Mouse (Mus musculus): ENCODE results near the gene H2-Q6. TPM values are rescaled to one million over a fixed set of nuclear protein-coding genes. Genes with fewer than 3 reads are reported as not detected.

H2-Q6 gene
- polyA plus RNA-seq, 1 experiment from 2014 or later: 16.4 TPM

DNA sequence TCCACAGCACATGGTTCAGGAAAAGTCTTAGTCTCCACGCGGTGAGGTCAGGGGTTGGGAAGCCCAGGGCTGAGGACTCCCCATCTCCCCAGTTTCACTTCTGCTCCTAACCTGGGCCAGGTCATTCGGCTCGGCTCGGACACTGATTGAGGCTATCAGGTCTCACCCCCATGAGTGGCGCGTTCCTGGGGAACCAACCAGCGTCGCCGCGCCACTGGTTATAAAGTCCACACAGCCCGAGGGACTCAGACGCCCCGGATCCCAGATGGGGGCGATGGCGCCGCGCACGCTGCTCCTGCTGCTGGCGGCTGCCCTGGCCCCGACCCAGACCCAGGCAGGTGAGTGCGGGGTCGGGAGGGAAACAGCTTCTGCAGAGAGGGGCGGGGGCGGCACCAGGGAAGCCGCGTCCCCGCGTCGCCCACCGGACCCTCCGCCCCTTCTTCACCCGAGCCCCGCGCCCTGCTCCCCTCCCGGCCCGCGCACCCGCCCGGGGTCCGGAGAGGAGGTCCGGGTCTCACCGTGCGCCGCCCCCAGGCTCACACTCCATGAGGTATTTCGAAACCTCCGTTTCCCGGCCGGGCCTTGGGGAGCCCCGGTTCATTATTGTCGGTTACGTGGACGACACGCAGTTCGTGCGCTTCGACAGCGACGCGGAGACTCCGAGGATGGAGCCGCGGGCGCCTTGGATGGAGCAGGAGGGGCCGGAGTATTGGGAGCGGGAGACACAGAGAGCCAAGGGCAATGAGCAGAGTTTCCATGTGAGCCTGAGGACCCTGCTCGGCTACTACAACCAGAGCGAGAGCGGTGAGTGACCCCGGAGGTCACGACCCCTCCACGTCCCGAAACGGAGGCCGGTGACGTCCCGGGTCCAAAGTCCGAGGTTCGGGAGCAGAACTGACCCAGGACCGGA lies 45.4 kb downstream of the H2-Q6 start, which contains the start of gene H2-Q10:
TSS of gene H2-Q10 (plus strand) at position 248 of the 910 bp plus-strand sequence.
- Histone ChIP-seq H3K4me3 (ENCODE audit: low read depth, low read length) (peak within 1 kb of the TSS; percentile 47), H3K27me3 (replicated peaks; ENCODE audit: control insufficient read depth, insufficient read depth, low read length) (peaks cover 29% of the 10 kb centered on the region), H3K9ac (ENCODE audit: low read depth, low read length) (peak within 1 kb of the TSS; percentile 53), H3K4me1 (replicated peaks; ENCODE audit: control insufficient read depth, insufficient read depth, low read length) (no peaks in the 10 kb centered on the region; the same call in 1 of the 2 replicates), H3K27ac (ENCODE audit: low read depth, low read length) (peak within 1 kb of the TSS; percentile 70; the same call in 1 of the 2 replicates), H3K36me3 (ENCODE audit: control insufficient read depth, insufficient read depth, low read length) (no peaks in the 10 kb centered on the region), H3K4me2 (peak within 1 kb of the TSS; percentile 59), H3K9me3 (ENCODE audit: control insufficient read depth, low read length) (no peaks in the 10 kb centered on the region)
- ATAC-seq (replicated peaks; ENCODE audit: low FRiP score) (peak; percentile 47; the same call in 1 of the 2 replicates), DNase-seq (ENCODE audit: low spot score) (peak; percentile 47)
- 3% methylated on average over 71 of the region's 80 CpGs for WGBS

Other genes with a start within 250 kb of the H2-Q6 start
- gene Aif1, start 248.8 kb upstream of the H2-Q6 start, polyA plus RNA-seq (2014; fragmentation: Nextera tagmentation; extraction: Ambion mirVana): 13.9 and 20.0 TPM in 2 replicates
- gene Lst1, start 236.4 kb upstream of the H2-Q6 start, polyA plus RNA-seq (2014; fragmentation: Nextera tagmentation; extraction: Ambion mirVana): 24.1 and 28.1 TPM in 2 replicates
- 0.70 and 0.78 TPM in 2 replicates for gene Ltb, start 230.4 kb upstream of the H2-Q6 start, polyA plus RNA-seq (2014; fragmentation: Nextera tagmentation; extraction: Ambion mirVana)
- 0.47 and 0.53 TPM in 2 replicates for gene Tnf, start 222.8 kb upstream of the H2-Q6 start, polyA plus RNA-seq (2014; fragmentation: Nextera tagmentation; extraction: Ambion mirVana)
- gene Lta, start 219.5 kb upstream of the H2-Q6 start, polyA plus RNA-seq (2014; fragmentation: Nextera tagmentation; extraction: Ambion mirVana): not detected in 2 replicates
- gene Gm16181, start 204.0 kb upstream of the H2-Q6 start, polyA plus RNA-seq (2014; fragmentation: Nextera tagmentation; extraction: Ambion mirVana): 0.53 TPM in 1 of 2 replicates, not detected in the other
- gene Atp6v1g2, start 191.2 kb upstream of the H2-Q6 start, polyA plus RNA-seq (2014; fragmentation: Nextera tagmentation; extraction: Ambion mirVana): 2.6 and 2.9 TPM in 2 replicates
- gene Nfkbil1, start 189.1 kb upstream of the H2-Q6 start, polyA plus RNA-seq (2014; fragmentation: Nextera tagmentation; extraction: Ambion mirVana): 4.6 and 5.4 TPM in 2 replicates
- gene Ddx39b, start 183.1 kb upstream of the H2-Q6 start, polyA plus RNA-seq (2014; fragmentation: Nextera tagmentation; extraction: Ambion mirVana): 432 and 439 TPM in 2 replicates
- gene H2-D1, start 162.1 kb upstream of the H2-Q6 start, polyA plus RNA-seq (2014; fragmentation: Nextera tagmentation; extraction: Ambion mirVana): 88.0 and 90.8 TPM in 2 replicates
- gene H2-Q1, start 104.4 kb upstream of the H2-Q6 start, polyA plus RNA-seq (2014; fragmentation: Nextera tagmentation; extraction: Ambion mirVana): 0.40 and 0.60 TPM in 2 replicates
- 1.6 and 2.1 TPM in 2 replicates for gene H2-Q2, start 82.6 kb upstream of the H2-Q6 start, polyA plus RNA-seq (2014; fragmentation: Nextera tagmentation; extraction: Ambion mirVana)
- gene H2-Q4, start 45.2 kb upstream of the H2-Q6 start, polyA plus RNA-seq (2014; fragmentation: Nextera tagmentation; extraction: Ambion mirVana): 1.8 and 2.0 TPM in 2 replicates
- 29.9 and 30.8 TPM in 2 replicates for gene H2-Q7, start 14.3 kb downstream of the H2-Q6 start, polyA plus RNA-seq (2014; fragmentation: Nextera tagmentation; extraction: Ambion mirVana)
- gene H2-Q10, start 45.2 kb downstream of the H2-Q6 start, polyA plus RNA-seq (2014; fragmentation: Nextera tagmentation; extraction: Ambion mirVana): 72.3 and 73.7 TPM in 2 replicates
- gene Pou5f1, start 81.2 kb downstream of the H2-Q6 start, polyA plus RNA-seq (2014; fragmentation: Nextera tagmentation; extraction: Ambion mirVana): not detected in 2 replicates
- gene Tcf19, start 92.0 kb downstream of the H2-Q6 start, polyA plus RNA-seq (2014; fragmentation: Nextera tagmentation; extraction: Ambion mirVana): 37.3 and 41.2 TPM in 2 replicates
- gene Cchcr1, start 92.2 kb downstream of the H2-Q6 start, polyA plus RNA-seq (2014; fragmentation: Nextera tagmentation; extraction: Ambion mirVana): 13.4 and 14.2 TPM in 2 replicates
- gene Psors1c2, start 108.4 kb downstream of the H2-Q6 start, polyA plus RNA-seq (2014; fragmentation: Nextera tagmentation; extraction: Ambion mirVana): 0.69 TPM in 1 of 2 replicates, not detected in the other
- gene Cdsn, start 127.3 kb downstream of the H2-Q6 start, polyA plus RNA-seq (2014; fragmentation: Nextera tagmentation; extraction: Ambion mirVana): 0.17 TPM in 1 of 2 replicates, not detected in the other
- not detected in 2 replicates for gene 2300002M23Rik, start 142.6 kb downstream of the H2-Q6 start, polyA plus RNA-seq (2014; fragmentation: Nextera tagmentation; extraction: Ambion mirVana)
- 0.32 TPM in 1 of 2 replicates, not detected in the other for gene Sfta2, start 176.7 kb downstream of the H2-Q6 start, polyA plus RNA-seq (2014; fragmentation: Nextera tagmentation; extraction: Ambion mirVana)
- gene Gm9573, start 201.8 kb downstream of the H2-Q6 start, polyA plus RNA-seq (2014; fragmentation: Nextera tagmentation; extraction: Ambion mirVana): not detected in 2 replicates
- 0.09 and 0.18 TPM in 2 replicates for gene Mucl3, start 218.8 kb downstream of the H2-Q6 start, polyA plus RNA-seq (2014; fragmentation: Nextera tagmentation; extraction: Ambion mirVana)
- gene Vars2, start 242.7 kb downstream of the H2-Q6 start, polyA plus RNA-seq (2014; fragmentation: Nextera tagmentation; extraction: Ambion mirVana): 18.8 and 20.6 TPM in 2 replicates
- 55.3 and 58.6 TPM in 2 replicates for gene Gtf2h4, start 248.9 kb downstream of the H2-Q6 start, polyA plus RNA-seq (2014; fragmentation: Nextera tagmentation; extraction: Ambion mirVana)

All from liver, embryonic 11.5 days (tissue).